Mouse (Mus musculus) stomach, embryonic 14.5 days (tissue): Measurements from ENCODE around the gene Gm609. TPM values are rescaled to one million over a fixed set of nuclear protein-coding genes. Genes with fewer than 3 reads are reported as not detected.

Source experiments
- ATAC-seq: fragments of 200-750 bp; cut with Nextera tagmentation; 2 replicates; pipeline ENCODE4 v1.8.0; 2017; ENCODE audit warnings: low read depth, moderate TSS enrichment; ENCODE audit not compliant: insufficient number of reproducible peaks, insufficient read depth, low FRiP score
- H3K27ac ChIP-seq: fragments of 300-500 bp; sonication (generic); 2 replicates; pipeline ENCODE4 v1.5.1; 2014; ENCODE audit warnings: mild to moderate bottlenecking, low read length, moderate library complexity, mixed read lengths
- H3K27me3 ChIP-seq: fragments of 300-500 bp; sonication (generic); 2 replicates; pipeline ENCODE4 v1.6.1; 2014; ENCODE audit warnings: low read length, control low read depth, mixed read lengths; ENCODE audit not compliant: control insufficient read depth, insufficient read depth
- H3K36me3 ChIP-seq: fragments of 300-500 bp; sonication (generic); 2 replicates; pipeline ENCODE4 v1.6.1; 2014; ENCODE audit warnings: mild to moderate bottlenecking, control low read depth, low read length, moderate library complexity, mixed read lengths; ENCODE audit not compliant: control insufficient read depth, insufficient read depth
- H3K4me1 ChIP-seq: fragments of 300-500 bp; sonication (generic); 2 replicates; pipeline ENCODE4 v1.6.1; 2014; ENCODE audit warnings: low read length, control low read depth, mixed read lengths; ENCODE audit not compliant: control insufficient read depth, insufficient read depth
- H3K4me2 ChIP-seq: fragments of 300-500 bp; sonication (generic); replicated peaks from 2 replicates; pipeline ENCODE4 v1.6.1; 2014; ENCODE audit warnings: low read depth, low read length, control low read depth
- H3K4me3 ChIP-seq: fragments of 300-500 bp; sonication (generic); 2 replicates; pipeline ENCODE4 v1.5.1; 2014; ENCODE audit warnings: low read depth, low read length, control low read depth
- H3K9ac ChIP-seq: fragments of 300-500 bp; sonication (generic); replicated peaks from 2 replicates; pipeline ENCODE4 v1.6.1; 2014; ENCODE audit warnings: low read depth, mild to moderate bottlenecking, control low read depth, low read length, moderate library complexity, mixed read lengths
- H3K9me3 ChIP-seq: fragments of 300-500 bp; sonication (generic); 2 replicates; pipeline ENCODE4 v1.6.1; 2016; ENCODE audit warnings: low read depth, low read length, control low read depth; ENCODE audit not compliant: control insufficient read depth
- WGBS: fragments of 180-500 bp; shearing (Covaris S2); extraction: QIAGEN DNeasy Blood & Tissue Kit; methylation state at CpG from one replicate; pipeline ENCODE4 v1.1.7; 2014; 5-methylcytosine and 5-hydroxymethylcytosine counted together
- polyA plus RNA-seq: library from polyadenylated mRNA; unstranded; fragments of >200 nt; fragmentation: Nextera tagmentation; extraction: Ambion mirVana; gene quantifications from 2 replicates; pipeline ENCODE4 v1.2.1, GENCODE M21; 2014

The Gm609 gene
- polyA plus RNA-seq, 1 experiment from 2014 or later, result 0.33 TPM

DNA sequence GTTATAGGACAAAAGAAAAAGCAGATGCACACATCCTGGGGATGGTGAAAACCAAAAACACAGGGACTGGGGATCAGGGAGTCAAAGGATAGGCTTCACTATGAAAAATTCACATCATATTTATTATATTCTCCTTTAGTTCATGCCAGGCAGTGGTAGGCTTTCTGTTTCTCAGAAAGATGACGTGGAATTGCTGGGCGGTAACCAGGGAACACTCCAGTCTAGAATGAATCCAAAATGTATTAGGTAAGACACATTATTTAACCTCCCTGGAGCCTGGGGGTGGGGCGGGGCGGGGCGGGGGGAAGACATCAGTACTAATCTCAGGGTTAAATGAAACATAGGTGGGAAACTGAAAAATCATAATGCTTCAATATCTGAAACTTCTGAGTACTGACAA, 85.7 kb downstream of the Gm609 start:
- Histone ChIP-seq H3K27ac (no peak overlapping the region), H3K36me3 (no peaks in the 10 kb centered on the region), H3K4me1 (no peaks in the 10 kb centered on the region), H3K27me3 (no peaks in the 10 kb centered on the region), H3K4me2 (no peak overlapping the region), H3K9me3 (no peaks in the 10 kb centered on the region), H3K4me3 (no peak overlapping the region), H3K9ac (no peak overlapping the region)
- no peak for ATAC-seq
- 86% methylated on average over 5 of the region's 5 CpGs for WGBS

DNA sequence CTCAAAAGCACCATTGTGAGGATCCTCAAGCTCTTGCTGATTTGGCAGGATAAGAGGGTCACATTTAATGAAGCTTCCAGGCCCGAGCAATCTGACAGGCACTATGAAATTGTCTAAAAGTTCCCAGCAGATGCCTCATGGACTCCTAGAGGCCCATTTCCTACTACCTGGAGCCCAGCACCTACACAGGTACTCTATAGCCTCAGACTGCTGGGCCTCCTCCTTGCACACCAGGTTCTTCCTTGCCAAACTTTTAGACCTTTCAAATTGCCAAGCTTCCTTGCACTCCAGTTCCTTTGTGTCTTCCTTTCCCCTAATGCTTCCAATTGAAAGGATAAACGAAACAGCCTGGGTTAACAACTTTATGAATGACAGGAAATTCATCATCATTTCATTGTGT, 89.8 kb downstream of the Gm609 start:
- H3K4me3 ChIP-seq, result no peak overlapping the region
- no peak for ATAC-seq
- 66% methylated on average over 2 of the region's 2 CpGs for WGBS
- H3K27ac ChIP-seq, result no peak overlapping the region
- no peak overlapping the region for H3K4me2 ChIP-seq
- H3K4me1 ChIP-seq, result no peaks in the 10 kb centered on the region
- H3K36me3 ChIP-seq, result no peaks in the 10 kb centered on the region
- H3K9me3 ChIP-seq, result no peaks in the 10 kb centered on the region
- no peak overlapping the region for H3K9ac ChIP-seq
- no peaks in the 10 kb centered on the region for H3K27me3 ChIP-seq

DNA sequence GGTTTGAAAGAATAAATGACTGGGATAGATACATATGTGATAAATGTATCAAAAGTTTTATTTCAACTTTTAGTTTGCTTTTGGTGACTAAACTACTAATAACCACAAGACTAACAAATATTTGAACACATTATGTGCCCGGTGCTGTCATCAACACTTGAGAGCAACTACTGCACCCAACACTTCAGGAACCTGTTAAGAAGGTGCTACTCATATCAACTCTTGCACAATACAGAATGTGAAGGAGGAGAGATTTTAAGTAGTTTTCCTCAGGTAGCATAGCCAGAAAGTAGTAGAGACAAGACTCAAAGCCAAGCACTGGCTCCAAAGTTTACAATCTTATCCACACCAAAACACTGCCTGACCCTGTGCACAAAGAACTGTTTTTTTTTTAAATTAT, 90.7 kb downstream of the Gm609 start:
- no peak overlapping the region for H3K4me2 ChIP-seq
- no peak overlapping the region for H3K9ac ChIP-seq
- H3K4me3 ChIP-seq, result no peak overlapping the region
- H3K27ac ChIP-seq, result no peak overlapping the region
- WGBS, result 77% methylated on average over 1 of the region's 1 CpGs
- no peaks in the 10 kb centered on the region for H3K9me3 ChIP-seq
- H3K27me3 ChIP-seq, result no peaks in the 10 kb centered on the region
- H3K4me1 ChIP-seq, result no peaks in the 10 kb centered on the region
- no peaks in the 10 kb centered on the region for H3K36me3 ChIP-seq
- ATAC-seq, result no peak

- Histone ChIP-seq H3K9me3 (no peaks in the 10 kb centered on the region), H3K9ac (no peak overlapping the region), H3K36me3 (no peaks in the 10 kb centered on the region), H3K27me3 (no peaks in the 10 kb centered on the region), H3K4me1 (no peaks in the 10 kb centered on the region), H3K4me2 (no peak overlapping the region), H3K27ac (no peak overlapping the region), H3K4me3 (no peak overlapping the region)
- 47% methylated on average over 9 of the region's 9 CpGs for WGBS
- ATAC-seq, result no peak
Measured at GRCm38 (mm10) chr16:45399947-45400555, 92.7 kb downstream of the Gm609 start.

- no peak overlapping the region for H3K4me3 ChIP-seq
- 83% methylated on average over 3 of the region's 3 CpGs for WGBS
- no peak overlapping the region for H3K9ac ChIP-seq
- H3K4me2 ChIP-seq, result no peak overlapping the region
- H3K9me3 ChIP-seq, result no peaks in the 10 kb centered on the region
- no peak overlapping the region for H3K27ac ChIP-seq
- no peaks in the 10 kb centered on the region for H3K4me1 ChIP-seq
- H3K36me3 ChIP-seq, result no peaks in the 10 kb centered on the region
- no peaks in the 10 kb centered on the region for H3K27me3 ChIP-seq
- no peak for ATAC-seq
Measured at GRCm38 (mm10) chr16:45399411-45399810, 93.4 kb downstream of the Gm609 start.

DNA sequence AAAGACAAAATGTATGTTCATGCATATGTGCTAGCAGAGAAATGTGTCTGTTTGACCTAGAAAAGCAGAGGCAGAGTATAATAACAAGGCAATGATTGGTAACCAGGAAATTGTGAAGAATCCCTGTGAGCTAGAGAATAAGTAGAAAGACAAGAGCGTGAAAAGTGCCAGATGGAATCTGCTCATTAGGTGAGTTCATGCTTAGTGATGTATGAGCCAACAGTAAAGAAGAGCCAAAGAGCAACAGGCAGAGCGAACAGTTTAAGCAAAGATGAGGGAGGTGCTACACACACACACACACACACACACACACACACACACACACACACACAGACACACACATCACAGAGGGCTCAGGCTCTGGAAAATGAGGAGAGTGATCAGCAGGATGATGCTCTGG, 95.3 kb downstream of the Gm609 start:
- Histone ChIP-seq H3K4me2 (no peak overlapping the region), H3K9ac (no peak overlapping the region), H3K27ac (no peak overlapping the region), H3K4me1 (no peaks in the 10 kb centered on the region), H3K36me3 (no peaks in the 10 kb centered on the region), H3K9me3 (no peaks in the 10 kb centered on the region), H3K4me3 (no peak overlapping the region), H3K27me3 (no peaks in the 10 kb centered on the region)
- ATAC-seq, result no peak
- 62% methylated on average over 2 of the region's 2 CpGs for WGBS

GRCm38 (mm10) chr16:45392246-45392645, 100.5 kb downstream of the Gm609 start:
- H3K4me2 ChIP-seq, result no peak overlapping the region
- WGBS, result 83% methylated on average over 6 of the region's 6 CpGs
- H3K36me3 ChIP-seq, result no peaks in the 10 kb centered on the region
- H3K4me1 ChIP-seq, result no peaks in the 10 kb centered on the region
- no peak overlapping the region for H3K9ac ChIP-seq
- H3K27me3 ChIP-seq, result no peaks in the 10 kb centered on the region
- no peak for ATAC-seq
- no peak overlapping the region for H3K27ac ChIP-seq
- no peaks in the 10 kb centered on the region for H3K9me3 ChIP-seq
- H3K4me3 ChIP-seq, result no peak overlapping the region

DNA sequence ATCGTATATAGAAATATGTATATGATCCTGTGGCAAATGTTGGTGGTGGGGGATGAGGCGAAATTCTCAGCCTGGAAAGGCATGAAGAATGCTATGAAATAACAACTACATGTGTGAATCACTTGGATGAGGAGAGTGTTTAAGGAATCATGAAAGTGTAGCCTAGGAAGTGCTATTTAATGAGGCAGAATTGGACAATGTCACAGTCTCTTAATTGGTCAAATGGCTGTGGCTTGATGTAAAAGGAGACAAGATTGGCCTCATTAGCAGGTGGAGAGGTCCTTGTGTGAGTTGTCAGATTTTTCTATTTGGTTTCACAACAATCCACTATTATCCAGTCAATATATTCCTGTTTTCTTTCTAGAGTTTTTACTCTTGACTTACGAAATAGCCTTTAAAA, 101.1 kb downstream of the Gm609 start:
- 92% methylated on average over 3 of the region's 3 CpGs for WGBS
- H3K4me1 ChIP-seq, result no peaks in the 10 kb centered on the region
- H3K9me3 ChIP-seq, result no peaks in the 10 kb centered on the region
- no peak overlapping the region for H3K9ac ChIP-seq
- no peaks in the 10 kb centered on the region for H3K27me3 ChIP-seq
- ATAC-seq, result no peak
- H3K4me2 ChIP-seq, result no peak overlapping the region
- H3K4me3 ChIP-seq, result no peak overlapping the region
- H3K36me3 ChIP-seq, result no peaks in the 10 kb centered on the region
- no peak overlapping the region for H3K27ac ChIP-seq

DNA sequence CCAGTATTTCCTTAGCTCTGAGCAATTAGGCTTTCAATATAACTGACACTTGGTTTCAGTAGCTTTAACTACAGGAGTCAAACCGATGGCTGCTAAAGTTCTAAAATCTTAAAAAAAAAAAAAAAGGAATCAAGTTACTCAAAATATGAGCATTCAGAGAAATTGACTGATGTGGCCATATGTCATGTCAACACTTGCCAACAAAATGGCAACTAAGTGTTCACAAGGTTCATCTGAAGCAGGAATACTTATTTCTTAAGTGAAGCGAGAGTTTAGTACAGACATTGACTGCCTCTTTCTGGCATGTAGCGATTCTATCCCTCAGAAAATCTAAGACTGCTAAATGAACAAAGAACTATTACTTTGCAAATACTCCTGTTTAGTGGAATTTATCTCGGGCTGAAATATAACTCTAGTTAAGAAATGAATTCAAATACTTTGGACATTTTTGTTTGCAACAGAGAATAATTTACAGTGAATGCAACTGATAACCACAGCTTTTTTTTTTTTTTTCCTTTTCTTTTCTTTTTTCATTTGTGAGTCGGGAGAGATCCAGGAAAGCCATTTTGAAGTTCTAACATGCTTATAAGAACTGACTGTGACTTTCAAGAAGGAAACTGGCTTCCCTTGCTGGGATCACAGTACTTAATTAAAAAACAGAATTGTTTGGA, 102.3 kb downstream of the Gm609 start:
- Histone ChIP-seq H3K4me2 (no peak overlapping the region), H3K27me3 (no peaks in the 10 kb centered on the region), H3K9me3 (no peaks in the 10 kb centered on the region), H3K9ac (no peak overlapping the region), H3K4me3 (no peak overlapping the region), H3K4me1 (no peaks in the 10 kb centered on the region), H3K36me3 (no peaks in the 10 kb centered on the region), H3K27ac (no peak overlapping the region)
- 69% methylated on average over 5 of the region's 5 CpGs for WGBS
- no peak for ATAC-seq
